Mouse (Mus musculus) myocyte (in vitro differentiated cells): Measurements from ENCODE around the gene Tmed5.

Experiments
- MYOG ChIP-seq, 3 experiments: IDR thresholded peaks; one replicate each; pipeline ENCODE4 v1.6.1; 2011; ENCODE audit warnings: control low read depth in 2 of 3, low read depth in 2 of 3, mild to moderate bottlenecking in 2 of 3; ENCODE audit not compliant: insufficient read length in 2 of 3, control insufficient read depth in 1 of 3, insufficient read depth in 1 of 3
- POLR2A ChIP-seq: IDR thresholded peaks from one replicate; pipeline ENCODE4 v1.6.1; 2011; ENCODE audit warnings: low read depth, mild to moderate bottlenecking, control low read depth, moderate library complexity; ENCODE audit not compliant: insufficient read length
- TCF12 ChIP-seq: IDR thresholded peaks from one replicate; pipeline ENCODE4 v1.6.1; 2011; ENCODE audit warnings: mild to moderate bottlenecking, control low read depth; ENCODE audit not compliant: poor library complexity, insufficient read depth, severe bottlenecking

GRCm38 (mm10) chr5:108152592-108152991, 20.2 kb upstream of the Tmed5 start:
- TF ChIP-seq MYOG (IDR thresholded peaks at IDR 0.05; ENCODE audit: control insufficient read depth in 1 of 3, insufficient read depth in 1 of 3, insufficient read length in 2 of 3, low read depth in 2 of 3) = no peak
- no peak for TF ChIP-seq POLR2A
- TF ChIP-seq TCF12 = no peak
